Mouse (Mus musculus) cortical plate, adult 2 months (tissue): ENCODE results near the gene Galnt10.

ENCODE experiments used
- CTCF ChIP-seq: fragments of 200-500 bp; IDR thresholded peaks from 2 replicates; pipeline ENCODE4 v1.5.1; 2011; ENCODE audit warnings: mild to moderate bottlenecking, control low read depth, low read length; ENCODE audit not compliant: insufficient read depth; ENCODE audit errors: extremely low read depth
- POLR2A ChIP-seq: fragments of 200-500 bp; IDR thresholded peaks from 2 replicates; pipeline ENCODE4 v1.6.1; 2011; ENCODE audit warnings: mild to moderate bottlenecking, low read length, control low read depth; ENCODE audit not compliant: insufficient read depth; ENCODE audit errors: extremely low read depth

GRCm38 (mm10) chr11:57732410-57733281, 87.4 kb downstream of the Galnt10 start:
- TF ChIP-seq CTCF = no peak
- TF ChIP-seq POLR2A = no peak
